Mouse (Mus musculus) heart, adult 2 months (tissue): Measurements from ENCODE around the gene Fam117a. TPM values are rescaled to one million over a fixed set of nuclear protein-coding genes. Genes with fewer than 3 reads are reported as not detected.

ENCODE experiments used
- DNase-seq, 2 experiments: peaks; one replicate each; pipeline ENCODE4 v3.0.0; 2021
- H3K27ac ChIP-seq: fragments of 200-600 bp; 2 replicates; pipeline ENCODE4 v1.8.1; 2022
- H3K27me3 ChIP-seq: fragments of 200-500 bp; 2 replicates; pipeline ENCODE4 v1.6.1; 2012; ENCODE audit warnings: mild to moderate bottlenecking, low read length, inconsistent platforms, mixed read lengths; ENCODE audit not compliant: control insufficient read depth, insufficient read depth
- H3K36me3 ChIP-seq: fragments of 200-500 bp; 2 replicates; pipeline ENCODE4 v1.6.1; 2012; ENCODE audit warnings: low read length, inconsistent platforms; ENCODE audit not compliant: control insufficient read depth, insufficient read depth
- H3K4me1 ChIP-seq: fragments of 200-500 bp; 2 replicates; pipeline ENCODE4 v1.6.1; 2011; ENCODE audit warnings: low read length; ENCODE audit not compliant: control insufficient read depth, insufficient read depth
- H3K4me3 ChIP-seq: fragments of 200-600 bp; 2 replicates; pipeline ENCODE4 v1.8.1; 2022
- H3K79me2 ChIP-seq: fragments of 200-500 bp; replicated peaks from 2 replicates; pipeline ENCODE4 v1.6.1; 2012; ENCODE audit warnings: mild to moderate bottlenecking, inconsistent platforms, low read length, moderate library complexity, mixed read lengths; ENCODE audit not compliant: control insufficient read depth, insufficient read depth
- H3K9ac ChIP-seq: fragments of 200-500 bp; 2 replicates; pipeline ENCODE4 v1.6.1; 2012; ENCODE audit warnings: low read depth, mild to moderate bottlenecking, control low read depth, inconsistent platforms, low read length, mixed read lengths
- CTCF ChIP-seq: fragments of 200-600 bp; IDR thresholded peaks from 2 replicates; pipeline ENCODE4 v1.8.1; 2022; ENCODE audit warnings: antibody characterized with exemption, mild to moderate bottlenecking, moderate library complexity
- EP300 ChIP-seq: fragments of 200-500 bp; IDR thresholded peaks from 2 replicates; pipeline ENCODE4 v1.6.1; 2011; ENCODE audit warnings: low read depth, low read length, control low read depth; ENCODE audit not compliant: insufficient read depth
- POLR2A ChIP-seq: fragments of 200-500 bp; IDR thresholded peaks from 2 replicates; pipeline ENCODE4 v1.6.1; 2011; ENCODE audit warnings: mild to moderate bottlenecking, low read depth, low read length, control low read depth; ENCODE audit not compliant: insufficient read depth
- WGBS: fragments of 180-500 bp; shearing (Covaris S2); methylation state at CpG from one replicate; pipeline ENCODE4 v1.1.7; 2018; 5-methylcytosine and 5-hydroxymethylcytosine counted together
- intact Hi-C: fragments of 180-260 bp; cut with DNase I; formaldehyde crosslinking; loops from one replicate; pipeline ENCODE4 v1.15.1; 2025
- polyA plus RNA-seq: library from polyadenylated mRNA; depleted of rRNA; stranded (reverse); fragments of >200 nt; gene quantifications from 2 replicates; pipeline ENCODE4 v1.2.3, GENCODE M21; 2012
- total RNA-seq, 2 experiments: library from RNA; stranded (reverse); gene quantifications; 2 replicates each; pipeline ENCODE4 v1.2.3; 2021

Gene Fam117a
- total and polyA plus RNA-seq, 3 experiments, result 8.6 to 19.0 (median 10.0) TPM

DNA sequence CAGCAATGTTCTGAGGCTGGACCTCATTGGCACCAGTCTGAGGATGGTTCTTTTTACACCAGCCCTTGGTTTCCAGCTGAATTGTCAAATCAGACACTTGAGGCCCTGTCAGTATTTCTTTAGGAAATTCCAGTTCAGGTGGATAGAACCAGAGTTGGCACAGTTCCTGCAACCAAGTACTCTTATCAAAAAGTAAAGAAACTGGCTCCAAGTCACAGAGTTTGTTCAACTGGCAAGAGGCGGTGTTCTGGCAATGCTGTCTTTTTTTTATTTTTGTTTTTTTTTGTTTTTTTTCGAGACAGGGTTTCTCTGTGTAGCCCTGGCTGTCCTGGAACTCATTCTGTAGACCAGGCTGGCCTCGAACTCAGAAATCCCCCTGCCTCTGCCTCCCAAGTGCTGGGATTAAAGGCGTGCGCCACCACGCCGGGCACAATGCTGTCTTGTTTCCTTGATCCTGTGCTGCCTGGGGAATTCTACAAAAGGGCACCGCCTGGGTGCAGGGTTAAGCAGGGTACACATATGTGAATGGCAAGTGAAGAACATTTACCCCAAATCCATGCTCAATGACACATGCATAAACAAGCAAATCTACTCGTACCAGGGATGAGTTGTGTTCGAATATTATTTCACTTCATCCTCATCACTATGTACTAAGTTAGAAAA lies 72.8 kb downstream of the Fam117a start:
- WGBS, result 79% methylated on average over 10 of the region's 10 CpGs
- H3K4me3 ChIP-seq, result no peak overlapping the region
- intact Hi-C loops, result no loop called here
- H3K36me3 ChIP-seq, result no peaks in the 10 kb centered on the region
- H3K79me2 ChIP-seq, result no peaks in the 10 kb centered on the region
- H3K9ac ChIP-seq, result no peak overlapping the region
- peaks cover 2% of the 10 kb centered on the region for H3K4me1 ChIP-seq
- no peak for DNase-seq
- TF ChIP-seq POLR2A, result no peak
- no peak for TF ChIP-seq CTCF
- no peak for TF ChIP-seq EP300
- no peaks in the 10 kb centered on the region for H3K27me3 ChIP-seq
- H3K27ac ChIP-seq, result no peak overlapping the region

- intact Hi-C loops, result no loop called here
- DNase-seq, result no peak
- Histone ChIP-seq H3K79me2 (peaks cover 2% of the 10 kb centered on the region), H3K36me3 (peaks cover 12% of the 10 kb centered on the region), H3K9ac (no peak overlapping the region), H3K4me3 (no peak overlapping the region), H3K4me1 (peaks cover 6% of the 10 kb centered on the region), H3K27ac (no peak overlapping the region), H3K27me3 (no peaks in the 10 kb centered on the region)
- TF ChIP-seq EP300, result no peak
- TF ChIP-seq POLR2A, result no peak
- no peak for TF ChIP-seq CTCF
- WGBS, result 73% methylated on average over 6 of the region's 6 CpGs
These were observed 74.7 kb downstream of the Fam117a start for GRCm38 (mm10) chr11:95411453-95412013.

- WGBS, result 59% methylated on average over 3 of the region's 3 CpGs
- no peak overlapping the region for H3K4me3 ChIP-seq
- peaks cover 6% of the 10 kb centered on the region for H3K79me2 ChIP-seq
- no peaks in the 10 kb centered on the region for H3K27me3 ChIP-seq
- H3K36me3 ChIP-seq, result peaks cover 19% of the 10 kb centered on the region
- no peak overlapping the region for H3K9ac ChIP-seq
- intact Hi-C loops, result loop anchor here (1.0 kb wide), 1 partner anchor 9 kb away; no protein-coding TSS in a partner anchor
- peaks cover 8% of the 10 kb centered on the region for H3K4me1 ChIP-seq
- peak in 1 of 2 experiments; percentile 71 for DNase-seq
- TF ChIP-seq POLR2A (no peak), EP300 (no peak), CTCF (no peak)
- peak overlapping the region; percentile 2; the same call in 1 of the 2 replicates for H3K27ac ChIP-seq
These were observed 75.8 kb downstream of the Fam117a start for GRCm38 (mm10) chr11:95412615-95413014.

GRCm38 (mm10) chr11:95413641-95414535 lies 77.1 kb downstream of the Fam117a start, which contains the start of gene Spop:
Gene Spop, plus strand, starts transcription at chr11:95414080.
- H3K4me1 ChIP-seq, result peaks cover 8% of the 10 kb centered on the region
- intact Hi-C loops, result loop anchor here (1.0 kb wide), 1 partner anchor 11 kb away; no protein-coding TSS in a partner anchor
- H3K36me3 ChIP-seq, result peaks cover 24% of the 10 kb centered on the region
- H3K27me3 ChIP-seq, result no peaks in the 10 kb centered on the region
- 2% methylated on average over 38 of the region's 58 CpGs for WGBS
- H3K79me2 ChIP-seq, result peaks cover 6% of the 10 kb centered on the region
- DNase-seq, result peak; percentile 93 to 94
- H3K27ac ChIP-seq, result peak within 1 kb of the TSS; percentile 96
- peak within 1 kb of the TSS; percentile 77 for H3K9ac ChIP-seq
- no peak for TF ChIP-seq CTCF
- peak; percentile 64; the same call in 1 of the 2 replicates for TF ChIP-seq EP300
- TF ChIP-seq POLR2A, result peak; percentile 64; the same call in 1 of the 2 replicates
- peak within 1 kb of the TSS; percentile 75 for H3K4me3 ChIP-seq

- Histone ChIP-seq H3K9ac (peak overlapping the region; percentile 77), H3K79me2 (peaks cover 6% of the 10 kb centered on the region), H3K27me3 (no peaks in the 10 kb centered on the region), H3K27ac (peak overlapping the region; percentile 96), H3K4me3 (peak overlapping the region; percentile 75), H3K36me3 (peaks cover 27% of the 10 kb centered on the region), H3K4me1 (peaks cover 8% of the 10 kb centered on the region)
- intact Hi-C loops, result no loop called here
- TF ChIP-seq POLR2A (peak; percentile 85), CTCF (peak; percentile 64), EP300 (peak; percentile 61; the same call in 1 of the 2 replicates)
- peak; percentile 92 to 96 for DNase-seq
- under 1% methylated on average over 28 of the region's 28 CpGs for WGBS
These were observed 77.8 kb downstream of the Fam117a start for GRCm38 (mm10) chr11:95414536-95415161.
